Mouse (Mus musculus): ENCODE measurements around the gene Slc7a6. TPM values are rescaled to one million over a fixed set of nuclear protein-coding genes. Genes with fewer than 3 reads are reported as not detected.
"Not testable (repeated sequence)": the region's sequence is repeated elsewhere in the genome, so short reads cannot be mapped to it uniquely, and the experiment has no call there.

The Slc7a6 gene
- polyA plus RNA-seq, 1 experiment from 2014 or later, result 68.9 TPM

DNA sequence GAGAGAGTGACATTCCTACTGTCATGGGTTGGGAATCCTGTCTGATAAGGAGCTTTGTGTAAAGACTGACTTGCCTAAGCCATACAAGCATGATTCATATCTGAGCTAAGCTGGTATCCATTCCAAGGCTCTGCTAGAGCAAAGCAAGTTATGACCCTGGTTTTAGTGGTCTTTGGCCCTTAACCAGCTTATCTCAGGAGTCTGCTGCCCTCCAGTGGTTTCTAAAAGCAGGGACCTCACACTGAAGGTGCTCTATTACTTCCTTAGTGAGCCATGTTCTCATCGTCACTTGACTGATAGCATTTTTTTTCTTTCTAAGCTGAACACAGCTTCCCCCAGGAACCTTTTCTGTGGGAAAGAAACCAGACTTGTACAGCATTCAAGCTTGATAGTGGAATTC, 30.1 kb downstream of the Slc7a6 start:
- no peak for ATAC-seq (ENCODE audit: low FRiP score, low read depth)
- 24% methylated on average over 1 of the region's 1 CpGs for WGBS
- no peaks in the 10 kb centered on the region for H3K27me3 ChIP-seq
- H3K36me3 ChIP-seq, result peaks cover 84% of the 10 kb centered on the region
- H3K27ac ChIP-seq, result no peak overlapping the region
- no peaks in the 10 kb centered on the region for H3K4me1 ChIP-seq
- H3K4me3 ChIP-seq, result no peak overlapping the region
- no peaks in the 10 kb centered on the region for H3K9me3 ChIP-seq
- H3K4me2 ChIP-seq (replicated peaks), result no peak overlapping the region
- no peak overlapping the region for H3K9ac ChIP-seq

DNA sequence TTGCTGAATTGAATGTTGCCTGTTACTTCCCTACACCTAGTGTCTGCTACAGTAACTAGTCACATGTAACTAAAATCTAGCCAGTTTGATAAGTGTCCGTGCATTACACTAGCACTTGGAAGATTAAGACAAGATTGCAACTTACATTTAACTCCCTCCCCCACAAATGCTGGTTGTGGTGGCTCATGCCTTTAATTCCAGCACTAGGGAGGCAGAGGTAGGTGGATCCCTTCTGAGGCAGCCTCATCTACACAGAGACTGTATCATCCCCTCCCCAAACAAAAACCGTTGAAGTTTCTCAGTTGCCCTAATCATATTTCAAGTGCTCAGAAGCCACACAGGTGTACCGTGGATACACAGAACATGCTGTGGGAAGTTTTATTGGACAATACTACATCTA, 30.9 kb downstream of the Slc7a6 start:
- not testable (repeated sequence) for H3K27ac ChIP-seq; H3K9me3 ChIP-seq; ATAC-seq (ENCODE audit: low FRiP score, low read depth); H3K4me1 ChIP-seq; H3K27me3 ChIP-seq; H3K4me3 ChIP-seq; H3K9ac ChIP-seq; H3K4me2 ChIP-seq (replicated peaks)
- 86% methylated on average over 3 of the region's 3 CpGs for WGBS
- peaks cover 82% of the 10 kb centered on the region for H3K36me3 ChIP-seq

DNA sequence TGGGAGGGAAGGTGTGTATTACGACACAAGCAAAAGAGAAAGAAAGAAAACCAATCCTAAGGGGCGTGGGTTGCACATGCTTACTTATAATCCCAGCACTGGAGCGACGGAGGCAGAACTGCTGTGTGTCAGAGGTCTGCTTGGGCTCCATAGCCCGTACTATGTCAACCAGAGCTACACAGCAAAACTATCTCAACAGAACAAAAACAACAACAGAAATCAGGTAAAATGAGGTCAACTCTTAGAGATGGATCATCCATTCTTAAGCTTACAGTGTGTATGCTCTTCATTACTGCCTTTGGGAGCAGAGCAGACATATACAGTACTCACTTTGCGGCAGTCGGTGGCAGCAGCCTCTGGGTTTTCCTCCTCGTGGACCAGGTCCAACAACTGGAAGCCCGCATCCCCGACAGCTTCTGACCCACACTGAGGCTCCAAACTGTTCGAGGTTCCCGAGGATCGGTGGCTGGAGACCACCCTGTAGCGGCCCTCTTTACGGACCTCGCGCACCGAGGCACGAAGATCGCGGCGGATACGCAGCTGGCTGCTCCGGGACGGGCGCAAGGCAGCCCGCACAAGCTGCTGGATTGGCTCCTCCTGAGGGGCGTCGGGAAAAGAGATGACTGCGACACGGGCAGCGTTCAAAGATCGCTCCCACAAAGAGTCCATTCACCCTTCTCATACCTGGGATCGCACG, 41.5 kb downstream of the Slc7a6 start:
- Histone ChIP-seq H3K4me2 (replicated peaks) (peak overlapping the region; percentile 76), H3K4me3 (peak overlapping the region; percentile 87), H3K27ac (peak overlapping the region; percentile 95), H3K4me1 (peaks cover 14% of the 10 kb centered on the region), H3K9me3 (no peaks in the 10 kb centered on the region), H3K9ac (peak overlapping the region; percentile 94), H3K36me3 (peaks cover 54% of the 10 kb centered on the region), H3K27me3 (no peaks in the 10 kb centered on the region)
- 1% methylated on average over 35 of the region's 35 CpGs for WGBS
- ATAC-seq (ENCODE audit: low FRiP score, low read depth), result peak; percentile 54

DNA sequence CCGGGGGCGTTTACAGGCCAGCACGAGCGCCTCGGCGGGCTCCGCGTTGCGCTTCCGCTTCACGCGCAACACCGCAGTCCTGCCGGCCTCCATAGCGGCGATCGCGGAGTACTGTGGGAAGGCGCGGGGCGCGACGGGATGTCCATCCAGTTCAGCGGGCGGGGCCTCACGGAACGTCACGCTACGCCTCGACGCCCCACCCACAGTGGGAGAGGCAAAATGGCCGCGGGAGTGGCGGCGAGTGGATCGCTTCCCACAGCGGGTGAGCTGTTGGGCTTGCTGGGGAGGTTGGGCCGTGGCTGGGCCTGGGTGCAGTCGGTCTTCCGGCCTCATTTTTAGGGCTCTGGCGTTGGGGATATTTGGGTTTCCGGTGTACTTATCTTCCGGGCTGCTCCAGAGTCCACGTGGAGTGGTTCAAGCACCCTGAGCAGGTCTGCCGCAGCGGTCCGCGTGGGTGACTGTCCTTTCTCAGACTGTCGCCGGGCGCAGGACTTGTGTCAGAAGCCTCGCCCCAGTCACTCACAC, 42.2 kb downstream of the Slc7a6 start, which contains the start of the genes Slc7a6os and Prmt7:
Slc7a6os (minus strand) TSS at position 115 of the 525 bp plus-strand sequence.
Prmt7 (plus strand) TSS at position 116 of the 525 bp plus-strand sequence.
- Histone ChIP-seq H3K4me3 (peak within 1 kb of the TSS; percentile 87), H3K36me3 (peaks cover 55% of the 10 kb centered on the region), H3K9ac (peak within 1 kb of the TSS; percentile 94), H3K27me3 (no peaks in the 10 kb centered on the region), H3K4me2 (replicated peaks) (peak within 1 kb of the TSS; percentile 76), H3K4me1 (peaks cover 14% of the 10 kb centered on the region), H3K27ac (peak within 1 kb of the TSS; percentile 95), H3K9me3 (no peaks in the 10 kb centered on the region)
- WGBS, result under 1% methylated on average over 52 of the region's 52 CpGs
- ATAC-seq (ENCODE audit: low FRiP score, low read depth), result peak; percentile 99

DNA sequence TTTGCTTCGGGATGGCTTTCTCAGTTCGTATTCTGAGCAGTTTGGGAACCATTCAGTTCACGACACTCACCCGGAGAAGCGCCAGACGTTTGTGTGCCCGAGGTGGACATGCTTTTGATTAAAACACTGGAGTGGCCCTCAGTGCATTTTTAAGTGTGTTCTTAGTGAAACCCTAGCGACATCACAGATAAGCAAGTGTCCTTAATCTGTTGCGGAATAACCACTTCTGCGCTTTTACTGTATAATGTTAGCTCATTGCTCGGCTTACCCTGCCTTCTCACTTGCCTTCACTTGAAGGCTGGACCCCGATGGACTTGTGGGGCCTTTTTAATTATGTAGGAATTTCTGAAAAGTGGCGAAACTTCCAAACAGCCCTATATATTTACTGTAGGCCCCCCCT, 42.8 kb downstream of the Slc7a6 start:
- Histone ChIP-seq H3K9me3 (no peaks in the 10 kb centered on the region), H3K4me2 (replicated peaks) (peak overlapping the region; percentile 76), H3K27me3 (no peaks in the 10 kb centered on the region), H3K4me3 (peak overlapping the region; percentile 87), H3K9ac (peak overlapping the region; percentile 94), H3K27ac (peak overlapping the region; percentile 95), H3K4me1 (peaks cover 14% of the 10 kb centered on the region), H3K36me3 (peaks cover 58% of the 10 kb centered on the region)
- WGBS, result 3% methylated on average over 13 of the region's 13 CpGs
- ATAC-seq (ENCODE audit: low FRiP score, low read depth), result no peak

DNA sequence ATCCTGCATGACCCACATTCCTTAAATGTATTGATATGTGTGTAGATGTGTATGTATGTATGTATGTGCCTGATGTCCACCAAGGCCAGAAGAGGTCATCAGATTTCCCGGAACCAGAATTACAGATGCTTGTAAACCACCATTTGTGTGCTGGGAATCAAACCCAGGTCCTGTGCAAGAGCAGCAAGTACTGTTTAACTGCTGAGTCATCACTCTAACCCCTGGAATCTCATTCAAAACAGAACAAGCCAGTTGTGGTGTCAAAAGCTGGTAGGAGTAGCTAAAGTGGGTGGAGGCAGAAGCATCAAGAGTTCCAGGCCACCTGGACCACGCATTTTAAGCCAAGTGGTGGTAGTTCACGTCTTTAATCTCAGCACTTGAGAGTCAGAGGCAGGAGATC, 45.3 kb downstream of the Slc7a6 start:
- 91% methylated on average over 3 of the region's 3 CpGs for WGBS
- no peak overlapping the region for H3K9ac ChIP-seq
- no peak overlapping the region for H3K27ac ChIP-seq
- no peak for ATAC-seq (ENCODE audit: low FRiP score, low read depth)
- H3K4me1 ChIP-seq, result peaks cover 14% of the 10 kb centered on the region
- H3K4me2 ChIP-seq (replicated peaks), result no peak overlapping the region
- no peaks in the 10 kb centered on the region for H3K9me3 ChIP-seq
- H3K4me3 ChIP-seq, result no peak overlapping the region
- H3K36me3 ChIP-seq, result peaks cover 60% of the 10 kb centered on the region
- H3K27me3 ChIP-seq, result no peaks in the 10 kb centered on the region

DNA sequence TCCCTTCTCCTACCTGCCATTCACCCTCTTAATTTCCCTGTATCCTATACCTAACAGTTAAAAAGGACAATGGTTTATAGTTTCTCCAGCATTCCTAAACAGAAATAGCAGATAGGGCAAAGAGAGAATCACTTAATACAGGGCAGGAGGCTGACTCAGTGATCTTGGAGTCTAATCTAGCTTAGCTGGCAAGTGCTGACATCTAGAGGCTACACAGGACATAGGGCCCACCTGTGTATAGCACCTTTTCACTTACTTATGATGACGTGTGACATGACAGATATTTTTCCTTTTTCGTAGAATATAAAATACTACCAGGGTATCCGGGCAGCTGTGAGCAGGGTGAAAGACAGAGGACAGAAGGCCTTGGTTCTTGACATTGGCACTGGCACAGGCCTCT, 51.0 kb downstream of the Slc7a6 start:
- Histone ChIP-seq H3K27ac (no peak overlapping the region), H3K36me3 (peaks cover 86% of the 10 kb centered on the region), H3K4me3 (no peak overlapping the region), H3K9me3 (no peaks in the 10 kb centered on the region), H3K9ac (no peak overlapping the region), H3K27me3 (no peaks in the 10 kb centered on the region), H3K4me2 (replicated peaks) (no peak overlapping the region), H3K4me1 (no peaks in the 10 kb centered on the region)
- WGBS, result 93% methylated on average over 3 of the region's 3 CpGs
- ATAC-seq (ENCODE audit: low FRiP score, low read depth), result no peak

DNA sequence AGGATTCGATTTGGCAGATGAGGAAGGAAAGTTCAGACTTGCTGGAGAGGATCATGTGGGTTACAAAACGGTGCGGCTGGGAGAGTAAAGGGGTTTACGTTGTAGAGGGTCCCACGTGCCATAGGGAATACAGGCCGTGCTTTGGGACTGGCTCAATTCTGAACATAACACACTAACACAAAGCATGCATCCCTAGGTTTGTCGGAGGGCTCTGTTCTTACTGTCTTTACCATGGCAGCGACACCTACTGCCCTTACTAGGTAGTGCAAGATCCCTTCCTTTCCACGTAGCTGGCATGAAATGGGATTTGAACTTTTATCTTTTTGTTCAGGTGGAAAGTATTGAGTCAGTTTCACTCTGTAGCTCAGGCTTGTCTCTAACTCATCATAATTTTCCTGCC, 57.9 kb downstream of the Slc7a6 start:
- WGBS, result 43% methylated on average over 9 of the region's 9 CpGs
- ATAC-seq (ENCODE audit: low FRiP score, low read depth), result no peak
- Histone ChIP-seq H3K27me3 (no peaks in the 10 kb centered on the region), H3K27ac (no peak overlapping the region), H3K4me1 (no peaks in the 10 kb centered on the region), H3K4me2 (replicated peaks) (no peak overlapping the region), H3K36me3 (peaks cover 61% of the 10 kb centered on the region), H3K4me3 (no peak overlapping the region), H3K9me3 (no peaks in the 10 kb centered on the region), H3K9ac (no peak overlapping the region)

DNA sequence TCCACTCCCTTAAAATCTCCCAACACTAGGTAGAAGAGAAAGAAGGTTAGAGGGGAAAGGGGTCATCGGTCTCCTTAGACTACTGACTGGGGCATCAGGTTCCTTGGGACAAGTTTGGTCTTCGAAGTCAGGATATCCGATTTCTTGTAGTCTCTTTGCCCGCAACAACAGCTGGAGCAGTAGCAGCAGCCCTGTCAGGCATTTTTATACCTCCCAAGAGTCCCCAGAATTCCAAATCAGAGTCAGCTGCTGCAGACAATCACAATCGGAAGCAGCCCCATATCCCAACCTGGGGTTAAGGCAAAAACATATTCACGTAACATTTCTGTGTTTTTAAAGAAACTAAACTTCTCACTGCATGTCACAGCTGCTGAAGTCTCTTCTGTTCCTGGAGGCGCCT, 62.9 kb downstream of the Slc7a6 start:
- no peak for ATAC-seq (ENCODE audit: low FRiP score, low read depth)
- no peak overlapping the region; the same call in 1 of the 2 replicates for H3K27ac ChIP-seq
- no peaks in the 10 kb centered on the region for H3K9me3 ChIP-seq
- WGBS, result 59% methylated on average over 7 of the region's 7 CpGs
- H3K9ac ChIP-seq, result no peak overlapping the region
- H3K4me1 ChIP-seq, result no peaks in the 10 kb centered on the region
- H3K36me3 ChIP-seq, result peaks cover 64% of the 10 kb centered on the region
- H3K4me2 ChIP-seq (replicated peaks), result no peak overlapping the region
- H3K4me3 ChIP-seq, result no peak overlapping the region
- H3K27me3 ChIP-seq, result no peaks in the 10 kb centered on the region

DNA sequence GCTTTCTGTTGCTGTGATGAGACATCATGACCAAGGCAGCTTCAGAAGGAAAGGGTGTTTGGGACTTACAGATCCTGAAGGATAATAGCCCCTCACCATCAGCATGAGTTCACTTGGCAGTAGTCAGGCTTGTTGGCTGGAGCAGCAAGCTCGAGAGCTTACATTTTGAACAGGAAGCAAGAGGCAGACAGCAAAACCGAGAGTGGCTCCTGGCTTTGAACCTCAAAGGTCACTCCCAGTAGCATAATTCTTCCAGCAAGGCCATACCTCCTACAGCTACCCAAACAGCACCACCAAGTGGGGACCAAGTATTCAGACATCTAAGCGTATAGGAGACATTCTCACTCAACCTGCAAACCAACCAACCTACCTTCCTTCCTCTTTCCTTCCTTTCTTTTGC, 64.1 kb downstream of the Slc7a6 start:
- H3K27ac ChIP-seq, result no peak overlapping the region
- no peaks in the 10 kb centered on the region for H3K9me3 ChIP-seq
- ATAC-seq (ENCODE audit: low FRiP score, low read depth), result no peak
- no peak overlapping the region for H3K4me3 ChIP-seq
- no peak overlapping the region for H3K9ac ChIP-seq
- H3K27me3 ChIP-seq, result no peaks in the 10 kb centered on the region
- H3K4me1 ChIP-seq, result no peaks in the 10 kb centered on the region
- 67% methylated on average over 3 of the region's 3 CpGs for WGBS
- peaks cover 67% of the 10 kb centered on the region for H3K36me3 ChIP-seq
- no peak overlapping the region for H3K4me2 ChIP-seq (replicated peaks)

DNA sequence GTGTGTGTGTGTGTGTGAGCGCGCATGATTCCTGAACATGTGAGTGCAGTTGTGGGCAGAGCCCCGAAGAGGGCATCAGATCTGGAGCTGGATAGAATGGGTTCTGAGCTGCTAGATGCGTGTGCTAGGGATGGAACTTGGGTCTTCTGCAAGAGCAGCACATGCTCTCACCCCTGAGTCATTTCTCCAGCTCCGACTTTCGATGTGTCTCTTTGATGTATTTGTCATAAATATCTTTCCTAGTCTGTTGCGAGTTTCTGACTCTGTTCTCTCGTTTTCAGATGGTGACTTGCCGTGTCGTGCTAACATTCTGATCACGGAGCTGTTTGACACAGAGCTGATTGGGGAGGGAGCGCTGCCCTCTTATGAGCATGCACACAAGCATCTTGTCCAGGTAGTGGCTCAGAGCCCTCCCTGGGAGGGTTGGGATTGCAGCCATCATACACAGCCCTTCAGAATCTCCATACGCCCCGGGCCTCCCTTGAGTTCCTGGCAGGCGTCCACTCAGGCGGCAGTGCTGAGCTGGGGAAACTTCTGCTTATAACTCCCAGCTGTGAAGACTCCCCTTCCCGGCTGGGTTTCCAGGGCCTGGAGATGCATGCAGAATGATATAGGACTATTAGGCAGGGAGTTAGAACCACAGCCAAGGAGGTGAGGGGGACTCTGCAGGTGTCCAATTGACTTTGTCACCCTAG, 66.1 kb downstream of the Slc7a6 start:
- Histone ChIP-seq H3K9ac (no peak overlapping the region), H3K27me3 (no peaks in the 10 kb centered on the region), H3K4me3 (no peak overlapping the region), H3K27ac (no peak overlapping the region), H3K36me3 (peaks cover 67% of the 10 kb centered on the region), H3K4me1 (no peaks in the 10 kb centered on the region), H3K4me2 (replicated peaks) (no peak overlapping the region), H3K9me3 (no peaks in the 10 kb centered on the region)
- ATAC-seq (ENCODE audit: low FRiP score, low read depth), result no peak
- 88% methylated on average over 17 of the region's 17 CpGs for WGBS

DNA sequence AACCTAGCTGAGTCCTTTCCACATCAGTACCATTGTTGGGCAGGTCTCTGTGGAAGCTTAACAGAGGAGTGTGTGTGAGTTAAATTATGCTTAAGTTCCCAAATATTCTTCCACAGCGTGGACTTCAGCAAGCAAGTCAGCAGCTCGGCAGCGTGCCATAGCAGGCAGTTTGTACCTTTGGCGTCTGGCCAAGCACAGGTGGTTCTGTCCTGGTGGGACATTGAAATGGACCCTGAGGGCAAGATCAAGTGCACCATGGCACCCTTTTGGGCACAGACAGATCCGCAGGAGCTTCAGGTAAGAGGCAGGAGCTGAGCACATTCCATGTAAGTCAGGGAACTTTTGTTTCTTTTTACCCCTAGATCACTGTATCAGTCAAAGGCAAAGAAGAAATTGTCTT, 68.4 kb downstream of the Slc7a6 start:
- no peak for ATAC-seq (ENCODE audit: low FRiP score, low read depth)
- no peak overlapping the region for H3K4me3 ChIP-seq
- 82% methylated on average over 5 of the region's 5 CpGs for WGBS
- H3K27ac ChIP-seq, result no peak overlapping the region
- peaks cover 83% of the 10 kb centered on the region for H3K36me3 ChIP-seq
- H3K9ac ChIP-seq, result no peak overlapping the region
- H3K4me1 ChIP-seq, result no peaks in the 10 kb centered on the region
- no peaks in the 10 kb centered on the region for H3K27me3 ChIP-seq
- H3K4me2 ChIP-seq (replicated peaks), result no peak overlapping the region
- no peaks in the 10 kb centered on the region for H3K9me3 ChIP-seq
